Mouse (Mus musculus): Measurements from ENCODE around the gene Tiam2.
A peak's percentile ranks its signal among the peaks of the same experiment; 100 is the strongest.

Gene Tiam2

DNA sequence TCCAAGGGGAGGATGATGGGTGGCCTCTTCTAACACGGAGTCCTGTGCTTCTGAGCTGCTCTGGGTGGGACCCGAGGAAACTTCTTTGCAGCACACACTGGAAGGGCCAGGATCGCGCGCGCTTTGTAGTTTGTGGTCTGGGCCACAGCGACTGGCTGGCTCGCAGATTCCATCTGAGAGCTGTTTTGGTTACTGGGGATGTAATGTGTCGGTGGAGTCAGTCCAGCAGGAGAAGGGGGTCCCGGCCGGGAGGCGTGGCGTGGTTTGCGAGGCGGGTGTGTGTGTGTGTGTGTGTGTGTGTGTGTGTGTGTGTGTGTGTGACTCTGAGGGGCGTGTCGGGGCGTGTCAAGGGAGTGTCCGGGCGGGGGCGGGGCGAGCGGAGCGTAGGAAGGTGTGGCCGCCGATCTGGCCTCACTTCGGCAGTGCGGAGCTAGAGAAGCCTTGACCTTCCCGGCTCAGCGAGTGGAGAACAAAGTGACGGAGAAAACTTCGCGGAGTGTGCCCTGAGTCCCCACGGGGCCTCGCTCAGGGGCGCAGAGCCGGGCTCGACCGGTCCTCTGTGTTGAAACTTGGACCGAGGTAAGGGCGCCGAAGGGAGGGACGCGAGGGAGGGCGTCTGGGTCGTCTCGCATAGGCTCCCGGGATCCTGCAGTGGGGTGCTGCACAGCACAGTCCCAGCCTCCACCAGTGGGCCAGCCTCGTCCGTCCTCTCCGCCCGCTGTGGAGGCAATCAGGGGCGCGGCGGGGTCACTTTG lies at the start of gene Tiam2:
Gene Tiam2, plus strand, starts transcription at position 426 of the 755 bp plus-strand sequence.
- no peak for DNase-seq (ENCODE audit: low read depth, low spot score)

DNA sequence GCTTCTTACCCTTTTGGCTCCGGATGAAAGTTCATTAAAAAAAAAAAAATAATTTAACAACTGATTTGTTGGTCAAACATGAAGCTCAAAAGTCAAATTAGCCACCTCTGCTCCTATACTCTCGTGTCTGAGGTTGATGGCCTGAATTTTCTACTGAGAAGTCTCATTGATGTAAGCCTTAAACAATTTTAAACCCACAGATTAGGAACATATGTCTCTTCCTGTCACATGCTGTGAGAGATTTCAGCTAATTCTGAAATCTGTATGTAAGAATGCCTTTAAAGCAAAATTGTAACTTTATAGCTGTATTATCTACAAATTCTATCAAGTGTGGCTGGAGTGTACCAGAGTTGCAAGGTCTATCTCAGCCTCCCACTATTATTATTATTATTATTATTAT lies 46.1 kb upstream of the Tiam2 start:
- DNase-seq (ENCODE audit: low read depth, low spot score) = no peak

DNA sequence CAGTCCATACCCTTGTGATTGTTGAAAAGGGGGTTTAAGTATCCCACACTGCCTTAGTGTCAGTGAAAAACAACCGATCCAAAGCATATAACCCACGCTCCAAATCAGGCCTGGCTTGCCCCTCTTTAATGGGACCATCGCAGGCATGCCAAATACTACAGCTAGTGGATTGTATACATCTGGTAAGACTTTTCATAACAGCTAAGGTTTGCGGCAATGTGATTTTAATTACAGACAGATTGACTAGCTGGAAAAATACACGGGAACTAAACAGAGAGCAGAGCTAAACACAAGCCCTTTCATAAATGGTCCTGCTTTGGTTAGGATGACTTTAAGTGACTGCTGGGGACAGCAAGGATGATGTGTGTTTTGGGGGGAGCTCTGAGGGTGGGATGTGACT lies 44.4 kb upstream of the Tiam2 start:
- DNase-seq (ENCODE audit: low read depth, low spot score) = no peak

DNA sequence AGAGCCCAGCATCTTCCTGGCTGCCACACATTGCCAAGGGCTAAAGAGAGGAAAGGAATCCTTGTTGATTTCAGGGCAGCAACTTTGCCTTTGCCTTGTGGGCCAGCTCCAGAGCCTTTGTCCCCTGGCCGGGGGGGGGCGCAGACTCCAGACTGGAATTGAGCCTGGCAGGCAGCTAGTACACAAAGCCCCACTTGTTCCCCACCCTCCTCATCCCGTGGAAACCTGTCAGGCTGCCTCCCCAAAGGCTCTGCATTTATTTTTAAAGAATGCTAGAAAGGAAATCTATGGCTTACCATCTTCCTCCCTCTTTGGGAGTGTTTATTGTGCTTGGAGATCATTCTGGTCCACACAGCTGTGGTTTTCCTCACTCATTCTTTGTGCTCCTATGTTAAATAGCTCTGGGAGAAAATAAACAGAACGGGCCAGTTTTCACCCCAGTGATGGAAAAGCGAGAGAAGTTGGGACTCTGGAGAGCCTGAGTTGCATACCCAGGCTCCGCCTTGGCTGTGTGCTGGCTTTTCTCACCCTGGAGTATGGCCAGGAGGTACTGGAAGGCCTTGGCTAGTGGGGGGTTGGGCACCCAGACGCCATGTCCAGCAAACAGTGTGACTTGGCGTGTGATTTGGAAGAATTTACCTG lies 41.2 kb upstream of the Tiam2 start:
- DNase-seq (ENCODE audit: low read depth, low spot score) = no peak

DNA sequence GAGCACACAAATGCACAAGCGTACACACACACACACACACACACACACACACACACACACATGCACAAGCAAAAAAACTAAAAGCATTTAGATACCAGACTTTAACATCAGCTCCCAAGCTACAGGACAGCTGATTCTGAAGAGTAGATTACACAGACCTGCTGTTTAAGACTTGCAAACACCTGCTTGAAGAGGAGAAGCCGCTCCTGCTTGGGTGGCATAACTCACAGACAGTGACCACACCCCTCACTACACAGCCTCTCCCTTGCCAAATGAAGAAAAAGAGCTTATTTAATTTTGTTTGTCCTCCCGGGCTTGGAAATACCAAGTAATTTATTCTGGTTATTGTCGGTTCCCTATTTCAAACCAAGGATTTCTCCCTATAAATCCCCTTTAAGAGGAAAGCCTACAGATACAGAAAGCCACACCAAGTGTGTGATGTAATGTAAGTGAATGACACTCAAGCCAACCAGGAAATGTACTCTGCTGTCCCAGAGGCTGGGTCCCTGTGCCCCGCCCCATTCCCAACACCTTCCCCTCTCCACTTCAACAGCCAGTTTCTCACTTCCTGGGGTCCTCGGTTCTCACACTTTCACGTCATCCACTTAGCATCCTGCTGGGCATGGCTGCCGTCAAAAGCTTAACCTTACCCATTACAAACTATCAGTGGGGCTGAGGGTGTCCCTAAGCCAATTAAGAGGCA lies 40.1 kb upstream of the Tiam2 start:
- no peak for DNase-seq (ENCODE audit: low read depth, low spot score)

DNA sequence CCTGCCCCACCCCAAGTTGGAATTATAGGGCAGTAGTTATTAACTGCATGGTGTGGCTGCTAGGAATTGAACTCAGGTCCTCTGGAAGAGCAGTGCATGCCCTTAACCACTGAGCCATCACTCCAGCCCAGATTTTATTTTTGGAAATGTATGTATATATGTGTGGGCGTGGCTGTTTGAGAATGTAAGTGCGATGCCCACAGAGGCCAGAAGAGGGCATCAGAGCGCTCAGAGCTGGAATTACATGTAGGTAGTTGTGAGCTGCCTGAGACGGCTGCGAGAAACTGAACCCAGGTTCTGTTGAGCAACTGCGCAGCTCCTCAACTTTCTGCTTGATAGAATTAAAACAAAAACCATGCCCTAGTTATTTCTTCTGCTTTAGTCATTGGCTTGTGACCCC lies 38.0 kb upstream of the Tiam2 start:
- DNase-seq (ENCODE audit: low read depth, low spot score) = peak; percentile 4

DNA sequence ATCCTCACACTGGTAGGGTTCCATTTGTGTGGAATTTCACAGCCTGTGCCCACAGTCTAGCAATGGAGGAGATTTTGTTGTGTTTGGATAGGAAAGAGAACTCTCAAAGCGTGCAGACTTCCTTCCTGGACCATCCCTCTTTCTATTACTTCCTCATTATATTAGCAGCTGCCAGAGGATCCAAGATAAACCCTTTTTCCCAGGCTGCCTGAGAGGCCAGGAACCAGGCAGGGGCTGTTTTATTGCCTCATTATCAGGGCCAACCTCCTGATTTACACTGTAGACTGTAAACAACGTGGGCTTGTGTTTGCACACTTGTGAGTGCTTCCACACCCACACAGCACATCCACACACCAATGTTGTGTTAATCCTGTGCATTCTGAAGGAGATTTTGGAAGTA lies 31.3 kb upstream of the Tiam2 start:
- no peak for DNase-seq (ENCODE audit: low read depth, low spot score)

DNA sequence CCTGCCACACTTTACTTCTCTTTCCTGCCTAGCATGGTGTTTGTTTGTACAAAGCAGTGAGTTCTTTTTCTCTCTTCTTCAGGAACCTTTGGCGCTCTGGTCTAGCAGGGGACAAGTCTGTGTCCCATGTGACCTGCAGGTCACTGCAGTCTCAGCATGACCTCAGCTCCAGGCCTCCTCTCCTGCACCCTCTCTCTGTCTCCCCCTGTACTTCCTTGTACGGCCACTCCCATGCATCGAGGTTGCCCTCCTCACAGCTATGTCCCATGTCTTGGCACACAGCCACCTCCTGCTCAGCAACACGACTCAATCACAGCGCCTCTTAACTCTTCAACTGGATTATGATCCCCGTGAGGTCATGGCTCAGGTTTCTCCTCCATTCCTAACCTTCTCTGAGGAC lies 26.9 kb upstream of the Tiam2 start:
- DNase-seq (ENCODE audit: low read depth, low spot score) = no peak

DNA sequence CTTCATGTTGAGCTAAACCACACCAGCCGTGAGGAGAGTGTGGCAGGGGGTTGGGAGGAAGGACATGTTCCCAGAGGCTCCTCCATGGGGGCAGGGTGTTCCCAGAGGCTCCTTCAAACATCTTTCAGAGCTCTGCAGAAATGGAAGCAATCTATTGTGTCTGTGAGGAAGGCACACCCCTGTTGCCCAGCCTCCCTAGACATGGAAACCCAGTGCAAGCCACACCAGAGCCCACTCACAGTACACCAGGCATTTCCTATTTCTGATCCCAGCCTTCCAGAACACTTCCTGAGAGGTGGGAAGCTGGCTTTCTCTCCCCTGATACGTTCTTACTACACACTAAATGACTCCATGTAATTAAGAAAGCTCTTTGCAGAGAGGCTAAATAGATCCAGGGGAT lies 20.4 kb upstream of the Tiam2 start:
- no peak for DNase-seq (ENCODE audit: low read depth, low spot score)

DNA sequence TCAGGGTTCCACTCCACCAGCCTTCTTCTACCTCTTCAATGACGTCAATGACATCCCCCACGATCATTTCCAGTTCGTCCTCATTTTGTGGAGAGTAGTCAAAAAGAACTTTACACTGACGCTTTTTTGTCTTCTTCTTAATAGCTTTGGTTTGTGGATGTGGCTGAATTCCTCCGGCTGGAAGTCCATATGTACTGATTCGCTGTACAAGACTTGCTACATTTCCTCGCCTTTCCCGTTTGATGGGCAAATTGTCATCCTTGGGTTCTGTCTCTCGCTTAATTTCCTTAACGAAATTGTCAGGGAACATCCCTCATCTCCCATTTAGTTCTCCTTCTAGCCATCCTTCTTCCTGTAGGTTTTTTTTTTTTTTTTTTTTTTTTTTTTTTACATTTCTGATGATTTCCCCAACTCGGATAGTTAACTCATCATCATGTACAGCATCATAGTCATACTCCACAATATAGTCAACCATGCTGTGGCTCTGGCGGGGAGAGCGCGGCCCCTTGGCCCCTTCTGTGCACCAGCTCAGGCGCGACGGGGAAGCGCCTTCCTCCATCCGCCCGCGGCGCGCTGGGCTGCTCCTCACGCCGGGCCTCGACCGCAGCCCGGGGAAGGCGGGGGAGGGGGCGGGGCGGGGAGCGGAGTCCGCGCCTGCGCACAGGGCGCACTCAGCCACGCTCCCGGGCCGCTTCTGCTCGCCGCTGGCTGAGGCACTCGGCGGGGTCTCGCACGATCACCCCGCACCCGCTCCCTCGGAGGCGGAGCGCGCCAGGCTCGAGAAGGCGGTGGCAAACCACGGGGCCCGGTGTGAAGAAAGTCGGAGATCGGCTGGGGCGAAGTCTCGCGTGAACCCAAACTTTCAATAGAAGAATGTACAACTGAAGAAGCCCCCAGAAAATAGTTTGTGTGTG lies 12.4 kb upstream of the Tiam2 start:
- peak; percentile 61 for DNase-seq (ENCODE audit: low read depth, low spot score)

DNA sequence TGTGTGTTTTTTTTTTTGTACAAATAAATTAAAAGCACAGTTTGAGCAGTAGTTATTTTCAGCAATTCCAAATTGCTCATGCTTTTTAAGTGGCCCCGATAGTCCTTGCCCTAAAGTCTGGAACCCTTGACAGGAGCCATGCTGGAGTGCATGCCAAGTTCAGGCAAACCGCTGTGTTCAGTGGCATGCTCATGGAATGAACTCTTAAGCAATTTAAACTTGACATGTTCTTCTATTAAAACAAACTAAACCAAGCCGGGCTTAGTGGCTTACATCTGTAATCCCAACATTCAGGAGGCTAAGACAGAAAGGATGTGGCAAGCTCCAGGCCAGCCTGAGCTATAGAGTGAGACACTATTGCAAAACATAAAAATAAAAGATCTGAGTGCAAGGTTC lies 11.8 kb upstream of the Tiam2 start:
- no peak for DNase-seq (ENCODE audit: low read depth, low spot score)

DNA sequence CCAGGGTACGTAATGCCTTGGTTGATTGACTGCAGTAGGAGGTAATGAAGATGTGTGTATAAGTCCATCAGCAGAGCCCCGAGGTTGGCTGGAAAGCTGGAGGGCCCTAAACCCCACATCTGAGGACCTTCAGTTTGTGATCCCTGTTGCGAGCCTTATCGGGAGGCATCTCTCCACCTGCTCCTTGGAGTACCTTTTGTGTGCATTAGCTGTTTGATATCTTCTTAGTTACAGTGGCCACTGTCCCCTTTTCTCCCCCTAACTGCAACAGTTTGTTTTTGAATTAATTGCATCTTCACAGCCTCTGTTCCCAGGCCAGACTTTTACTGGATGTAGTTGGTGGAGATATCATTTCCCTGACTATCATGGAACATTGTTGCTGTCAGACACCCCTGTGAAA lies 10.8 kb upstream of the Tiam2 start:
- DNase-seq (ENCODE audit: low read depth, low spot score) = no peak

DNA sequence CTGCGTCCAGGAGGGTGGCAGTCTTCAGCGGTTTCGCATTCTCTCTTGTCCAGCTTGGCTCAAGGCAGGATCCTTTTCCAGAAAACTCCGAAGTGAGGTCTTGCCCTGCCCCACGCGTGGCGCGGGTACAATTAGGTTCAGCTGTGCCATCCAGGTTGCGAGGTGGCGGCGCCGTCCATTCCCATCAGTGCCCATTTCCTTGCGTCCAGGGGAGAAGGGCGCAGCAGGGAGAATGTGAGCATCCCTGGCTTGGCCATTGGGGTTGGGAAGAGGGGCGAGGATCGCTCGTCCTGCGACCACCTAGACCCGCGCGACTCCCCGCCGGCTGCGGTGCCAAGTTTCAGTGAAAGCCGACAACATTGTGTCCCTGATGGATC lies 518 bp downstream of the Tiam2 start:
- DNase-seq (ENCODE audit: low read depth, low spot score) = no peak

DNA sequence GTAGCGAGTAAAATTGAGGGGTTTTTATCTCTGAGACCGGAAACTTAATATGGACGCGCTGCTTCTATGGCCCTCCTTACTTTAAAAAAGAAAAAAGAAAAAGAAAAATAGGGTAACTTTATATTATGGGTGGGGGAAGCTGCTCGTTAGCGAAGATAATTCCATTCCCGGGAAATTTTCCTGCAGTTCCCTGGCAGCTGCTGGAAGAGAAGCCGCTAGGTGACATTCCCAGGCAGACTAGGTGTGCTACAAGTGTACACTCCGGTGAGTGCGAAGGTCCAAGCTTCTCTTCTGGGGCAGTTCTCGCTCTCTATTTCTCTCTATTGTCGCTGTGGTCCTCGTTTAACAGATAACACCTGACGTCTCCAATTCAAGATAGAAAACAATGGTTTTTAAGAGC lies 962 bp downstream of the Tiam2 start:
- no peak for DNase-seq (ENCODE audit: low read depth, low spot score)

DNA sequence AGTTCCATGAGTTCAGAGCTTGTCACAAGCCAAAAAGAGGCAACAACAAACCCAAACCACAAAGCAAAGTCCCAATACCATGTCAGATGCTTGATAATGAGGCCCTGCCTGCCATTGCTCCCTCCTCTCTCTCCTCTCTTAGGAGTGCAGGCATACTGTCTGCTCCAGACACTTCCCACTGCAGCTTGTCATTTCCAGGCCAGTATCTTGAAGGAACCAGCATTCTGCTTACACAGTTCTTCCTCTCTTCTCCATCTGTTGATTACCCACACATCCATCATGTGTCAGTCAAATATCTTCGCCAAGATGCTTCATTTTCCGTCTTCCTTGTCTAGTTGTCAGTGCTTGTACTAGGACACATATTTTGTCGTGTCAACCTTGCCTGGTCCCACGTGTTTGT lies 2.4 kb downstream of the Tiam2 start:
- no peak for DNase-seq (ENCODE audit: low read depth, low spot score)

DNA sequence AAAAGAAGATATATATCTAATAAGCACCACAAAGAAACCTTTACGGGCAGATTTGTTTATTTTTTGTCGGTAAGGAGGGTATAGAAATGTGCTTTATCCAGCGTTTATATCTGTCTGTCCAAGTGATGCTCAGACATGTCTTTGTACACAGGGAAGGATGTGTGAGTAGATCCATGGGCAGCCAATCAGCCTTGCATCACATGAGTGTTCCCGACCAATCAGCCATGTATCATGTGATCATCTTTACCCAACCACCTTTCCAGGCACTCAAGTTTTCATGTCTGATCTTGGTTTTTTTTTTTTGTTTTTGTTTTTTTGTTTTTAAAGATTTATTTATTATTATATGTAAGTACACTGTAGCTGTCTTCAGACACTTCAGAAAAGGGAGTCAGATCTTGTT lies 3.1 kb downstream of the Tiam2 start:
- no peak for DNase-seq (ENCODE audit: low read depth, low spot score)

DNA sequence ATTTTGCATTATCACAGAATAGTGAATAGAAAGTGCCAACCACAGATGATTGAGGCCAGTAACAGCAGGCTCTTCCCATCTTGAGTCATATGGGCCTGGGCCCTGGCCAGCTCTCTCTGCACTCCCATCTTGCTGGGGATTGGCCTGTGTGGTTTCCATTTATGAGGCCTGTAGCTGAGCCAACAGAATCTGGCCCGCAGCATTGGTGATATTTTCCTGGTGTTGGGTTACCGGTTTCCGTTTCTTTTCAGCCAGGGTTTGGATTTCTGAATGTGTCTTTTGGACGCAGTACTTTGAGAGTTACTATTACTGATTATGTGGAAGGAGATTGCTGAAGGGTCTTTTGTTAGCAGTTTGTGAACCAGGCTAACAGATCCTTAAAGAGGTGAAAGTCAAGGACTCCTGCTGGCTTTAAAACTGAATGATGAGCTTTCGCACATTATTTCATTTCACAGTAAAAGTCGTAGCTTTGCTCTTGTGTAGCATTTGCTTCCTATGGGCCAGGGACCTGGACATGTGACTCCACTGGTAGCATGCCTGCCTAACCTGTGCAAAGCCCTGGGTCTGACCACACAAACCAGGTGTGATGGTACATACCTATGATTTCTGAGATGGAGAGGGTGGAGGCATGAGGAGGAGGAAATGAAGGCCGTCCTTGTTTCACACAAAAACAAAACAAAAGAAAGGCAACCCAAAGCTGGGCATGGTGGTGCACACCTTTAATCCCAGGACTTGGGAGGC lies 5.5 kb downstream of the Tiam2 start:
- DNase-seq (ENCODE audit: low read depth, low spot score) = no peak

DNA sequence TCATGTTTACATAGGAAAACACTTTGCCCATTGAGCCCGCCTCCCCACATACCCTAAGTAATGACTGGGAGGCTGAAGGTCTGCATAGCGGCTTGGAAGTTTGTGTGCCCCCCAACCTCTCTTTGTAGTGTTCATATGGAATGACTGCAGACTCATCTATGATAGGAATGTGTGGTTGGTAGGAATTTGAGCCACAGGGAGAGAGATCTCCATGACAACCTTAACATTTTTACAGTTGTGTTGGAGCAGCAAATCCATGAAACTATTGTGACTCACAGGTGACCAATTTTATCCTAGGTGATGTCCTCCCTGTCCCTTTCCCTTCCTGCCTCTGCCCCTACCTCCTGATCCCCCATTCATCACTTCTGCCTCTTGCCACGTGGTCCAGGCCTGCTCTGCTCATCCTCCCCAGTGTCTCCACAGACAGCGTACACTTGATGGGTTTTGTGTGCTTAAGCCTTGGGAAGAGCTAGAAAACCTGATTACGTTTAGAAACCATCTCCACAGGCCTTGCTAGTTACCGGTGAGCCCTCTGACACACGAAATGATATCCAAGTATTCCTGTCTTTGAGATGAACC lies 9.9 kb downstream of the Tiam2 start:
- DNase-seq (ENCODE audit: low read depth, low spot score) = no peak

DNA sequence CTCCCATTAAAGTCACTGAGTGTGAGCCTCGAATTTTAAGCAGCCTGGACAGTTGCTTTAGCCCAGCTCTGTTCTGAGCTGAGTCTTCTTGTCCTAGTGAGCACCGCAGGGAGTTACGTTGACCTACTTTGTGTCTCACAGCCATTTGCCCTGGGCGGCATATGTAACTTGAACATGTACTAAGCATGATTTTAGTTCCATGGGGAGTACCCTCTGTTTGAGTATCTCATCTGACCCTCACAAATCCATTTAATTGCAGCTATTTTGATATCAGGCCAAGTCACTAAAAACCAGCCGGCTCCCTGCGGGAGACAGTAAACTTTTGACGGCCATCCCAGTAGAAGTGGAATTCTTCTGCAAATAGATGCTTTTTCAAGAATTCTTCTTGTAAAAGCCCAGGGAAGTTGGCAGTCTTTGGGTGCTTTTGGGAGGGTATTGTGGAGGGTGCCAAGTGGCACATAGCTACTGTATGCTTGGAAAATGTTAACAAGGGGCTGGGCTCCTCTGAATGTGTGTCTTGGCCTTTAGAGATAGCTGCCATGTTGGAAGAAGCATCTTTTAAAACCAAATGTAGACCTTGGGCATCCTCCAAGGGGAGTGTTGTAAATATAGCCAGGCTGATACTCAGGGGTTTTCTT lies 10.6 kb downstream of the Tiam2 start:
- no peak for DNase-seq (ENCODE audit: low read depth, low spot score)

DNA sequence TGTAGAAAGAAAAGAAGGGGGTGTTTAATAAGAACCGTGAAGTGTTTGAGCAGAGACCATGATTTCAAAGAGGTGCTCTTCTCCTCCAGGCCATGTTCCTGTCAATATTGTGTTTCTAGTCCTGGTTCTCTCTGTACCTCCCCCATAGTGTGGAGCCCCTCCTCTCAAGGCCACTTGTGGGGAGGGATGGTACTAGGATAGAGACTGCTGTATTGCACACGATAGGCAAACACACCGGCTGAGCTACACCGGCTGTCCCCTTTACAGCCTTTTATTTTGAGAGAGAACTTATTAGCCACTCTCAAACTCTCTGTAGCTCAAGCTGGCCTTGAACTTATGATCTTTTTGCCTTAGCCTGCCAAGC lies 11.1 kb downstream of the Tiam2 start:
- no peak for DNase-seq (ENCODE audit: low read depth, low spot score)

DNA sequence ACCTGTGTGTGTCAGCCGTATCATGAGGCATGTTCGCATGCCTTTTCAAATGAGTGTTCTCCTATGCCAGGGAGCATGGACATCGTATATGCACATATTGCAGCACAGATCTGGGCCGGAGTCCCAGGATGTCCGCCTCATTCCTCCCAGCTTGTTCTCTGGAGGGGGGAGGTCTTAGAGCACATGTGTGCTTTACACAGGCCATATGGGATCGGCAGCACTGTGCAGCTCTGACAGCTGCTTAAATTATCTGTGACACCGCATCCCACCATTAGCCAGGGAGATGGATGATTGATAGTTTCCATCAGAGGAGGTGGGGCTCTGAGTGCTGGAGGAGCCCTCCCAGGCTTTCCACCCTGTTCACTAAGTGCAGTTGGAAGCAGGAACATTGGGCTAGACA lies 12.4 kb downstream of the Tiam2 start:
- DNase-seq (ENCODE audit: low read depth, low spot score) = no peak

Measured in retina, adult 2 months (tissue).